Mouse (Mus musculus): ENCODE data around the gene Olfr695. TPM values are rescaled to one million over a fixed set of nuclear protein-coding genes. Genes with fewer than 3 reads are reported as not detected.
"Not testable (repeated sequence)": the region's sequence is repeated elsewhere in the genome, so short reads cannot be mapped to it uniquely, and the experiment has no call there.

The Olfr695 gene
- polyA plus RNA-seq (2012; rRNA removed), result 0.02 TPM in 1 of 2 replicates, not detected in the other

- no peak for DNase-seq (ENCODE audit: extremely low spot score in 1 of 2, low spot score in 1 of 2)
Observed at GRCm38 (mm10) chr7:106716296-106716695, at the start of gene Olfr695. Gene Olfr695, minus strand, starts transcription at chr7:106716396.

- not testable (repeated sequence) for DNase-seq (ENCODE audit: extremely low spot score in 1 of 2, low spot score in 1 of 2)
Observed at GRCm38 (mm10) chr7:106761008-106761407, 44.8 kb upstream of the Olfr695 start.

GRCm38 (mm10) chr7:106758800-106759199 is 42.6 kb upstream of the Olfr695 start:
- no peak for DNase-seq (ENCODE audit: extremely low spot score in 1 of 2, low spot score in 1 of 2)

GRCm38 (mm10) chr7:106755297-106755696 is 39.1 kb upstream of the Olfr695 start, which contains the start of gene Olfr698:
Gene Olfr698, minus strand, starts transcription at chr7:106755397.
- no peak for DNase-seq (ENCODE audit: extremely low spot score in 1 of 2, low spot score in 1 of 2)

- no peak for DNase-seq (ENCODE audit: extremely low spot score in 1 of 2, low spot score in 1 of 2)
Observed at GRCm38 (mm10) chr7:106745811-106746210, 29.6 kb upstream of the Olfr695 start.

GRCm38 (mm10) chr7:106742343-106742742 is 26.1 kb upstream of the Olfr695 start, which contains the start of gene Olfr697:
Gene Olfr697, minus strand, starts transcription at chr7:106742443.
- DNase-seq (ENCODE audit: extremely low spot score in 1 of 2, low spot score in 1 of 2), result no peak

GRCm38 (mm10) chr7:106737028-106737427 is 20.8 kb upstream of the Olfr695 start:
- DNase-seq (ENCODE audit: extremely low spot score in 1 of 2, low spot score in 1 of 2), result no peak

- no peak for DNase-seq (ENCODE audit: extremely low spot score in 1 of 2, low spot score in 1 of 2)
Observed at GRCm38 (mm10) chr7:106733717-106734116, 17.5 kb upstream of the Olfr695 start.

GRCm38 (mm10) chr7:106725654-106726053 is 9.5 kb upstream of the Olfr695 start:
- not testable (repeated sequence) for DNase-seq (ENCODE audit: extremely low spot score in 1 of 2, low spot score in 1 of 2)

- no peak for DNase-seq (ENCODE audit: extremely low spot score in 1 of 2, low spot score in 1 of 2)
Observed at GRCm38 (mm10) chr7:106711463-106711862, 4.7 kb downstream of the Olfr695 start.

- not testable (repeated sequence) for DNase-seq (ENCODE audit: extremely low spot score in 1 of 2, low spot score in 1 of 2)
Observed at GRCm38 (mm10) chr7:106707705-106708104, 8.5 kb downstream of the Olfr695 start.

GRCm38 (mm10) chr7:106696891-106697290 is 19.3 kb downstream of the Olfr695 start:
- no peak for DNase-seq (ENCODE audit: extremely low spot score in 1 of 2, low spot score in 1 of 2)

- no peak for DNase-seq (ENCODE audit: extremely low spot score in 1 of 2, low spot score in 1 of 2)
Observed at GRCm38 (mm10) chr7:106692976-106693375, 23.2 kb downstream of the Olfr695 start.

- no peak for DNase-seq (ENCODE audit: extremely low spot score in 1 of 2, low spot score in 1 of 2)
Observed at GRCm38 (mm10) chr7:106691714-106692113, 24.5 kb downstream of the Olfr695 start, which contains the start of gene Olfr694. Gene Olfr694, minus strand, starts transcription at chr7:106691814.

GRCm38 (mm10) chr7:106685382-106685781 is 30.8 kb downstream of the Olfr695 start:
- DNase-seq (ENCODE audit: extremely low spot score in 1 of 2, low spot score in 1 of 2), result no peak

- DNase-seq (ENCODE audit: extremely low spot score in 1 of 2, low spot score in 1 of 2), result no peak
Observed at GRCm38 (mm10) chr7:106680484-106680883, 35.7 kb downstream of the Olfr695 start, which contains the start of gene Olfr693. Gene Olfr693, minus strand, starts transcription at chr7:106680584.

Other genes starting within 250 kb of the Olfr695 start
- not detected in 2 replicates for gene Olfr693, start 35.8 kb downstream of the Olfr695 start, polyA plus RNA-seq (2012; rRNA removed)
- gene Olfr694, start 24.6 kb downstream of the Olfr695 start, polyA plus RNA-seq (2012; rRNA removed), result not detected in 2 replicates
- gene Olfr697, start 26.0 kb upstream of the Olfr695 start, polyA plus RNA-seq (2012; rRNA removed), result not detected in 2 replicates
- gene Olfr698, start 39.0 kb upstream of the Olfr695 start, polyA plus RNA-seq (2012; rRNA removed), result not detected in 2 replicates
- gene Olfr699, start 76.8 kb upstream of the Olfr695 start, polyA plus RNA-seq (2012; rRNA removed), result not detected in 2 replicates
- gene Olfr700, start 92.4 kb upstream of the Olfr695 start, polyA plus RNA-seq (2012; rRNA removed), result not detected in 2 replicates
- gene Olfr701, start 97.7 kb upstream of the Olfr695 start, polyA plus RNA-seq (2012; rRNA removed), result not detected in 2 replicates
- gene Olfr702, start 117.5 kb upstream of the Olfr695 start, polyA plus RNA-seq (2012; rRNA removed), result not detected in 2 replicates
- not detected in 2 replicates for gene Olfr703, start 127.0 kb upstream of the Olfr695 start, polyA plus RNA-seq (2012; rRNA removed)
- not detected in 2 replicates for gene Olfr704, start 146.8 kb upstream of the Olfr695 start, polyA plus RNA-seq (2012; rRNA removed)
- gene Olfr705, start 160.5 kb upstream of the Olfr695 start, polyA plus RNA-seq (2012; rRNA removed), result not detected in 2 replicates
- not detected in 2 replicates for gene Olfr706, start 171.8 kb upstream of the Olfr695 start, polyA plus RNA-seq (2012; rRNA removed)
- gene Olfr707, start 184.8 kb upstream of the Olfr695 start, polyA plus RNA-seq (2012; rRNA removed), result not detected in 2 replicates
- not detected in 2 replicates for gene Olfr1532-ps1, start 191.6 kb upstream of the Olfr695 start, polyA plus RNA-seq (2012; rRNA removed)
- gene Olfr709-ps1, start 215.8 kb upstream of the Olfr695 start, polyA plus RNA-seq (2012; rRNA removed), result not detected in 2 replicates
- gene Olfr710, start 231.9 kb upstream of the Olfr695 start, polyA plus RNA-seq (2012; rRNA removed), result not detected in 2 replicates
- not detected in 2 replicates for gene Olfr6, start 247.5 kb upstream of the Olfr695 start, polyA plus RNA-seq (2012; rRNA removed)

All from frontal cortex, adult 2 months (tissue).